Mouse (Mus musculus): Measurements from ENCODE around the gene Mcm3. TPM values are rescaled to one million over a fixed set of nuclear protein-coding genes. Genes with fewer than 3 reads are reported as not detected.

The Mcm3 gene
- polyA plus RNA-seq (2017; shearing (Covaris generic)) = 42.6 TPM

GRCm38 (mm10) chr1:20819771-20820605 is at the start of gene Mcm3:
TSS of gene Mcm3 (minus strand) at chr1:20820312.

GRCm38 (mm10) chr1:20790517-20790916 is 29.6 kb downstream of the Mcm3 start, which contains the start of gene Il17f:
TSS of gene Il17f (minus strand) at chr1:20790617.

Other genes starting within 250 kb of the Mcm3 start
- gene Pkhd1, start 202.2 kb downstream of the Mcm3 start, polyA plus RNA-seq (2017; shearing (Covaris generic)) = 0.15 TPM
- not detected for gene Il17a, start 89.4 kb downstream of the Mcm3 start, polyA plus RNA-seq (2017; shearing (Covaris generic))
- 0.69 TPM for gene Il17f, start 29.7 kb downstream of the Mcm3 start, polyA plus RNA-seq (2017; shearing (Covaris generic))
- 1.5 TPM for gene Paqr8, start 70.3 kb upstream of the Mcm3 start, polyA plus RNA-seq (2017; shearing (Covaris generic))
- gene Efhc1, start 131.3 kb upstream of the Mcm3 start, polyA plus RNA-seq (2017; shearing (Covaris generic)) = not detected

Data from effector memory CD4-positive, alpha-beta T cell, adult 7 months (primary cell).